Mouse (Mus musculus) adipocyte (in vitro differentiated cells): ENCODE data around the gene Prkd2.

Experiments used
- DNase-seq: peaks from one replicate; pipeline ENCODE4 v3.0.0-alpha.2; 2016; ENCODE audit warnings: low spot score

The Prkd2 gene

DNA sequence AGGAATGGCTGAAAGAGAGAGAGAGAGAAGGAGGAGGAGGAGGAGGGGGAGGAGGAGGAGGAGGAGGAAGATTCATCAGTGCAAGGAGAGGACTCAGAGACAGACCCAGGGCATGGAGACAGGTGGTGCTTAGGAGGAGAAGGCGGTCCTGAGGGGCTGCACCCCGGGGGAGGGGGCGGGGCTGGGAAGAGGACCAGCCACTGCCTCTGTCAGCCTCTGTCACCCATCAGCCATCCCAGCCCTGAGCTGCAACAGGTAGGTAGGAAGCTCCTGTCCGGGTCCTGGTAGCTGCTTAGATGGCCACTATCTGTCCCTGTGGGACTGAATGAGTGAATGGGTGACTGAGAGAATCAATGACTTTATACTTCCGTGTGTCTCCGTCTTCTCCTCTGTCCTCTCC, 50.9 kb downstream of the Prkd2 start:
- DNase-seq = no peak

DNA sequence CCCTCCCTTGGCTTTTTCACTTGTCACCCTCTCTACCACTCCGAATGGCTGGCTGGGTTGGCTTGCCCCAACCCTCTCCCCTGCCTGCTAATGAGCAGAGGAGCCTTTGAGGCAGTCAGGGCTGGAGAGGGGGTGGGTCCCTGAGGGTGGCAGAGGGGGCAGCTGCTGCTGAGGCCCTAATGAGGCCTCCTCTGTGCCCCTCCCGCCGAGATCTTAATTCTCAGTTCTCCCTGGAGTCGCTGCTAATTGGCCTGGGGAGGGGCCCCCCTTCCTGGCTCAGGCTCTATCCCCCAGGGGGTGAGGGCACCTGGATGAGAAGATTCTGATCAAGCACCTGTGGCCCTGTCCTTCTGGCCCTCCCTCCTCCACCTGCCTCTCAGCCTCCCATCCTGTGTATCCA, 51.6 kb downstream of the Prkd2 start:
- no peak for DNase-seq

DNA sequence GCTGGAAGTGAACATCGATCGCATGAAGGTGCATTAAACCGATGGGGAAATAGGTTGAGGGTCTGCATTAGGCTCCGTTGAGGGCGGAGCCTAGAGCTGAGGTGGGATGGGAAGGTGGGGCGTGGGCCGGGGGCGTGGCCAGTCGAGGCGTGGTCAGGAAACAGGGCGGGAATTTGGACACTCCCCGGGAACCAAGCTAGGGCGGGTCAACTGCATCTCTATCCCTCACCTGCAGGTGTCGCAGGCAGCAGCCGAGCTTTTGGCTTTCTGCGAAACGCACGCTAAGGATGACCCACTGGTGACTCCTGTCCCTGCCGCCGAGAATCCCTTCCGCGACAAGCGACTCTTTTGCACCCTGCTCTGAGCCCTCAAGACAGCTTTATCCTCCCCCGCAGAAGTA, 52.3 kb downstream of the Prkd2 start:
- no peak for DNase-seq

DNA sequence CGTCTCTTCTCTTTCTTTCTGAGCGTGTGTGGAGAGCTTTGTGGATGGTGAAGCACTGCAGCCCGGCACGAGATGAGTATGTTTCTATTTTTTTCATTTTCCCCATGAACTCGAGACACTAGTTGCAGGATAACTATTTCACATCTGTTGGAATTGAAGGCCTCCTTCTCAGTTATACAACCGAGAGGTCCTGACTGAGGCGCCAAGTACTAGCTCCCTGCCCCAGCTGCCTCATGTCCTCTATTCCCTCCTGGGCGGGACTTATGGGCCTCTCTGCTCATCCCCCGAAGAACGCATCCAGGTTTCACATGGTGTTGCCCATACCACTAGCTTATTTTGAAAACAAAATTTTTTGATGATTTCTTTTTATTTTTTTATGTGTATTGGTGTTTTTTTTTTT, 52.8 kb downstream of the Prkd2 start:
- DNase-seq = no peak

DNA sequence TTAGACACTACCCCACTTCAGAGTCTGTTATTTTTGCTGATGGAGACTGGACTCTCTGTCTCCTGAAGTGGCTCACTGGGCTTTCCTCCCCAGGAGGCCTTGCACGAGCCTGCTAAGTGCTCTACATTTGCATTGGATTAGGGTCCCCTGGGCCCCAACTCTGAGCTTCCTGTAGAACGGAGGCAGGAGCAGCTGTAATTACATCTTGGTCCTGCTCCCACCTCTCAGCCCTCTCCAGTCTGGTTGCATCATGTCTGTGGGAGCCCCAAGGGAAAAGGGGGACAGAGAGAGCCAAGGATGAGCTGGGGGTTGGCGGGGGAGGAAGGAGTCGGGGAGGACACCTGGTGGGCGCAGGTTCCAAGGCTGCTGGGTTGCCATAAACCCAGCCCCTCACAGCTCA, 57.8 kb downstream of the Prkd2 start:
- DNase-seq = no peak

DNA sequence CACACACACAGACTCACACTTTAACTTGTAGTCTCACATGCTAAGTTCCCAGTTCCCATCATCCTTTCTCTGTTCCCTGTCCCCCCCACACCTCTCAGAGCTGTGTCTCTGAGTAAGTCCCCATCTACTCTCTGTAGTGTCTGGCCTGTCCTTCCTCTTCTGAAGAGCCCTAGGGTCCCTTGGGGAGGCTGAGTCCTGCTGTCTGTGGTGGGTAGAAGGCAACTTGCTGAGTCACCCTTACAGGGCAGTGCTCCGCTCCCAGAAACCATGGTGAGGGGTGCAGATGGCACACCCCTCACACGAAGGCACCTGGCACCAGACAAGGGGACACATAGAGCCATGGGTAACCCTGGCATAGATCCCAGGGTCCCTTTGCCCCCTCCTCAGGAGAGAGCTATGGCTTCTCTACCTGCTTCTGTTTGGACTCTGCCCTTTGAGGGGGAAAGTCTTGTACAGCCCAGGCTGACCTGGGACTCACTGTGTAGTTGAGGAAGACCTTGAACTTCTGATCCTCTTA, 60.8 kb downstream of the Prkd2 start:
- DNase-seq = no peak

DNA sequence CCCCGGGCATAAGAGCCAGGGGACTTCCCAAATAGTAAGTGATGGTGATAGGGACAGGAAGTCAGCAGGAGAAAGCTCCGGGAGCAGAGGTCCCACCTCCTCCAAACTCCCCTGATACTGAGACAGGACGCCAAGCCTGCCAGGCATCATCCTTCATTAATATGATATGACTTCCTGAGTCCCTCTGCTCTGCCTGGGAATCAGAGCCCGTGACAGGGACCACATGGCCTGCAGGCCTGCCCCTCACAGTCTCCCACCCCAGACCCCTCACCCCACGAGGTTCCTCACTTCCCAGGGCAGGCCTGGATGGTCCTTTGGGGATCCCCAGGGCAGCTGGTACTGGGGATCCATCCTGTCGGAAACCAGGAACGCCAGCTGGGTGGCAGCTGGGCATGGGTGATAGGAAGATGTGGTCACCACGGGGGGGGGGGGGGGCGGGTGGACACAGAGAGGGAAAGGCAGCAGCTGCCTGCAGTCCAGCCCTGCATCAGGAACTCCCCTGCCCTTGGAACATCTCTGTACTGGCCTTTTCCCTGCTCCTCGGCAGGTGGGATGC, 61.5 kb downstream of the Prkd2 start:
- no peak for DNase-seq

DNA sequence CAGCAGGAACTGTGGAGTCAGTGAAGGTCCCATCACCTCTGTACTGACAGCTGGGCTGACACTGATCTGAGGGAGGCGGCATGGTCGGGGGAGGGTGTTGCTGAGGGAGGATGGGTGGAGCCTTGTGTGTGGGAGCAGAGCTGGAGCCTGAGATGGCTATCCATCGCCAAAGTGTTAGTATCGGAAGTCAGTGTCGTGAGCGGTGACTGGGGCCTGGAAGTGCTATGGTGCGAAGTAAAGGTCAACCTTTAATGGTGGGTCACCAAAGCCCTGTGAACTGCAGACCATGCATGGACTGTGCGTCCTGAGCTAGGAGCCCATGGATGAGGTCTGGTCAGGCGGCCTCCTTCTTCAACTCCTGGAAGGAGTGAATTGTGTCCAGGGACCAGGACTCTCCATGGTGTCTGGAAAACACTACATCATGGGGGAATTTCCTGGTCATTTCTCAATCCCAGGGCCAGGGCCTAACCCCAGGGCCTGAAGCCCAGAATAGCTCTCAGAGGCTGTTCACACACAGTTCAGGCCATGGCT, 62.9 kb downstream of the Prkd2 start:
- peak; percentile 61 for DNase-seq

DNA sequence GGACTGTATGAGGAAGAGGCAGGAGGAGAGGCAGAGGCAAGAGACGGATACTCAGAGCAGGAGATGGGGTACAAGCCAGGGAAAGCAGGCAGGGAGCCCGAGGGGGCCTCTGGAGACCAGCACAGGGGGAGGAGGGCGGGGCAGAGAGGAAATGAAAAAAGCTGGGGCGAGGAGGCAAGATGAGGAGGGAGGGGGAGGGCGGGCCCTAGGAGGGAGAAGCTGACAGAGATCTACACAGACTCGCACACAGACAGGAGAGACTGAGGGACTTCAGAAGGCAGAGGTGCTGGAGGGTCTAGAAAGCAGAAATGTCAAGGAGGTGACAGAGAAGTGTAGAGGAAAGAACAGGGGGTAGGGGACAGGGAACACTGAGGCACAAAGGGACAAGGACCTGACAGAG, 63.6 kb downstream of the Prkd2 start, which contains the start of gene Ptgir:
TSS of gene Ptgir (plus strand) at position 210 of the 400 bp plus-strand sequence.
- DNase-seq = no peak

DNA sequence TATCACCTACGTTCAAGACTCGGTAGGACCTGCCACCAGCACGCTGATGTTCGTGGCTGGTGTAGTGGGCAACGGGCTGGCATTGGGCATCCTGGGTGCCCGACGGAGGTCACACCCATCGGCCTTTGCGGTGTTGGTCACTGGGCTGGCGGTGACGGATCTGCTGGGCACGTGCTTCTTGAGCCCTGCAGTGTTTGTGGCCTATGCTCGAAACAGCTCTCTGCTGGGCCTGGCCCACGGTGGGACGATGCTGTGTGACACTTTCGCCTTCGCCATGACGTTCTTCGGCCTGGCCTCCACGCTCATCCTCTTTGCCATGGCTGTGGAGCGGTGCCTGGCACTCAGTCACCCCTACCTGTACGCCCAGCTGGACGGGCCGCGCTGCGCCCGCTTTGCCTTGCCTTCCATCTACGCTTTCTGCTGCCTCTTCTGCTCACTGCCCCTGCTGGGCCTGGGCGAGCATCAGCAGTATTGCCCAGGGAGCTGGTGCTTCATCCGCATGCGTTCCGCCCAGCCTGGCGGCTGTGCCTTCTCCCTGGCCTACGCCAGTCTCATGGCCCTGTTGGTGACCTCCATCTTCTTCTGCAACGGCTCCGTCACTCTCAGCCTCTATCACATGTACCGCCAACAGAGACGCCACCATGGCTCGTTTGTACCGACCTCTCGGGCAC, 64.3 kb downstream of the Prkd2 start:
- DNase-seq = no peak

DNA sequence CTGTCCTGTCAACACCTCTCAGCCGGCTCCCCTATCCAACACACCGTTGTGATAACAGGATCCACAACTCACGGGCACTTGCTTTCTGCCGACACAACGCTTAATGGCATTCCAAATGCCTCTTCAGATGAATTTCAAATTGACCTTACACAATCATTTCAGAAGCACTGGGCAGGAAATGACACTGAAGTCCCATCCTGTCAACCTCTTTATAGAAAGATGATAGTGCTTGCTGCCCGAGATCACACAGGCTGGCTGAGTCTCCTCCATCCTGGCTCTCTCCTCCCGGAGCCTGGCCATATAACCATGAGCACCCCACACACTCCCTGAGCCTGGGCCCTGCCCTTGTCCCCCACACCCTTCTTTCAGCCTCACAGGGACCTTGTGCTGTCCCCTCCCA, 65.1 kb downstream of the Prkd2 start:
- no peak for DNase-seq

DNA sequence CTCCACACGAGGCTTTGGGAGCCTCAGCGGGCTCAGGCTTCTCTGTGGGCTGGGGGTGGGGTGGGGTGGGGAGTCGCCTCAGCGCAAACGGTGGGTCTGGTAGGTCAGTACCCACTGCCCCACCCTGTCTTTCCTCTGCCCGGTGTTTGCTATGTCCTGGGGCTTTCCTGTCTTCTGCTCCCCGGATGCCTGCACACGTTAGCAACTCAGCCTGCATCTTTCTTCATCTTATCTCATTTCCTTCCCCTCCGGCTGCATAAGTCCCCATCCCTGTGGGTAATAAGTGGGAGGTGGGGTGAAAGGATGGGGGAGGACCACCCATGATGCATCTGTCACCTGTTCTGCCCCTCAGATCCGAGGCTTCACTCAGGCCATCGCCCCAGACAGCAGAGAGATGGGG, 65.7 kb downstream of the Prkd2 start:
- DNase-seq = no peak

DNA sequence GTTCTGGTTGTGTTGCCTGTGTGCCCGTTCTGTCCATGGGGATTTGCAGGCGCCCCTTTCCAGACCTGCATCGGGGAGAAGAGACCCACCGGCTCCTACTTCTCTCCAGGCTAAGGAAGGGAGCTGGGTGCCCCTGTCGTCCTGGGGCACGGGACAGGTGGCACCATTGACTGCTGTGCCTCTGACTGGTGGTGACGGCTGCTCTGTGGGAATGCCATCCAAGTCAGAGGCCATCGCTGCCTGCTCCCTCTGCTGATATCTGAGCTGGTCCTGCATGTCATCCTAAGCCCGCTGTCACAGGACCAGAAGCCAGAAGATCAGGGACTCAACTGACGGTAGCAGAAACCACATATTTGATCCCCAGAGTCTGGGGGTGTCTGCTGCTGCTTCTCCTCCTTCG, 66.2 kb downstream of the Prkd2 start:
- DNase-seq = no peak

DNA sequence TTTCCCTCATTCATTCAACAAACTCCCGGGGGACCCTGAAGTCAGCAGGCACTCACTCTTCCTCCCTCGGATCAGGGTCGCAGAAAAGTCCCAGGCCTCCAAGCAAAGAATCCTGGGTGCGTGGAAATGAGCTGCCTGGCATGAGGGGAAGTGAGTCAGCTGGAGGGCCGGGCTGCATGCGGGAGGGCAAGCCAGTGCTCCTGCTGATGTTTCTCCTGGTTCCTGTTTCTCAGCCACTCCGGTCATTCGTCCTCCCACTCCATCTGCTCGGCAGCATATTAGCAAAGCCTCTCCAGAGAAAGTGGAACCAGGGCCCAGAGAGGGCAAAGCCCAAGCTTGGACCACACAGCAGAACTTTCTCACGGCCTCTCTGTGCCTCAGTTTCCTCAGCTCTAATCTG, 67.2 kb downstream of the Prkd2 start:
- DNase-seq = no peak

DNA sequence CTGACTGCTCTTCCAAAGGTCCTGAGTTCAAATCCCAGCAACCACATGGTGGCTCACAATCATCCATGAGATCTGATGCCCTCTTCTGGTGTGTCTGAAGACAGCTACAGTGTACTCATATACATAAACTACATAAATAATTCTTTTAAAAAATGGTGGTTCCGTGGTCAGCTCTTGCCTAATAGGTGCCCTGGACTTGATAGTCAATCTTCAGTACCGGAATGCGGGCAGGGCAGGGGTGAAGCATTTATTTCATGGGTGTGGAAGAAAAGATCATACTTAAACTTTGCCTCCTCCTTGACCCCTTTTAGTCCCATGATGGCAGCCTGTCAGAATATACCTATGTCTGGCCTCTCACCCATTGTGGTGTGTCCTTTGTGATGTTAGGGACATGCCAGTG, 69.2 kb downstream of the Prkd2 start:
- DNase-seq = no peak

DNA sequence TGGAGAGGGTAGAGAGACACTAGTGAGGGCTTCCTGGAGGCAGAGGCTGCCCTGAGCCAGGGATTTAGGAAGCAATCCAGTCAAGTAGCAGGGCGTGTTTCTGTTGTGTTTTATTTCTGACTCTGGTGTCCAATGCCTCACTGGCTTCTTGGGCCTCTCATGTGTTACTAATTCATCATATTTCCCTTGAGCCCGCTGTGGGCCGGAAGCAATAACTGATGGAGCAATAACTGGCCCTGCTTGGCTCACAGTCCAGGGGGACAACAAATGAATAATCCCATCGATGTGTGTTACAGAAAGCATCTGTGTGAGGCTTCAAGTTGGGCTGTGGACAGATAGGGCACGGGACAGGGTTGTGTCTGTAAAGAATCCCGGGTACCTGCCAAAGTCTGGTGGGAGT, 69.7 kb downstream of the Prkd2 start:
- DNase-seq = peak; percentile 63

DNA sequence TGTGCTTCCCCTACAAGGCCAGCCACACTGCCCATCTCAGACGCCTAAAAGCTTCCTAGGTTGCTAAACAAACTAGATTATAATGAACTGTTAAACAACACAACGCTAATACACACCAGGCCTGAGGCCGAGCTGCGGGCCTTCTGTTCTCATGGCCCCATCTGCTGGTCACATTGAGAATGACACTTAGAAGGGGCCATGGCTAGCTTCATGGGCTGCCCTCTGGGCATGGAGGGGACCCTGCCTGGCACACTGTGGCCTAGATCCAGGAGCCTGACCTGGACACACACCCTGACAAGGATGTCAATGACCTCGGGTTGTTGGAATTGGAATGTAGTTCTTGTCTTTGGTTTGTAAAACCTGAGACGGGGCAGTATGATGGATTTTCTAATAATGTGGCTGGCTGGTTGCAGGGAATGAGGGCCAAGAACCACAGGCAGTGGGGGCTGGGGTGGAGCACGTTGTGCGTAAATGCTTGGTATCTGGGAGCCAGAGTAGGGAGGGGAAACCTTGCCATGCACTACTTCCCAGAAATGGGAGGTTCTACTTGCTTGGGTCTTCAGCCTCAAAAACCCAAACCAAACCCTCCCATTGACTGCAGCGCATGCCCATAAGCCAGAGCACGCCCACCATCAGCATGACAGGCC, 71.2 kb downstream of the Prkd2 start:
- peak; percentile 73 for DNase-seq

DNA sequence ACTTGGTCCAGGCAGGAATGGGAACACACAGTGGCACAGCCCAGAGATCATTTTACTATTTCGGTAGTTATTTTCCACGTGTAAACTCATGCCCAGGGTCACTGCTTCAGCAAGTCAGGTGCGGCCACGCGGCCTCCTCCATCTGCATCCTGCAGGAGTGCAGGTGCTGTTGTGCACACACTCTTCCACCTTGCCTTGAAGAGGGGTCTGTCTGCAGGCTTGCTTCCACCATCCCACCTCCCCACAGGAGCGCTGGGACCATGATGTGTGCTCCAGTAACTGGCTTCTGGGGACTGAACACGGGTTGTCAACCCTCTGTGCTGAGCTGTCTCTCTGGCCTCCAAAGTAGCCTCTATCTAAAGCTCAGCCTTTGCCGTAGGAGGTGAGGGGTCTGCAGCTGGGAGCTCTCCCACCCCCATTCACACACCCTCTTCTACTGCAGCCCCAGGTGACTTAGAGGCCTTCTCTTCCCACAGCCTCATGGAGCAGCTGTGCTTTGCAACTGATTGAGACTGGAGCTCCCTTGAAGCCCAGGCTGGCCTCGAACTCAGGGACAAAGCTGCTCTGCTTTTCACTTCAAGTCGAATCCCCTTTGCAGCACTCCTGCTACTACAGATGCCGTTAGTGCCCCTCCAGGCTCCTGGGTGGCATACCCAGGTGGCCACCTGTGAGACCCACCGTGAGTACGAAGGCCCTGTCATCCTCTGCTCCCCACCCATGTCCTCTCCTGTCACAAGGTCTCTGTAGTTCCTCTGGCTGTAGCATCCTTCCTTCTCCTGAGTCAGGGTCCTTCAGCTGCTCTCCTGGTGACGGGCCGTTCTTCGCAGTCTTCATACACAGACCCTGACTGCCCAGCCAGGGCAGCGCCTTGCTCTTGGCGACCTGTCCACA, 72.0 kb downstream of the Prkd2 start:
- no peak for DNase-seq

DNA sequence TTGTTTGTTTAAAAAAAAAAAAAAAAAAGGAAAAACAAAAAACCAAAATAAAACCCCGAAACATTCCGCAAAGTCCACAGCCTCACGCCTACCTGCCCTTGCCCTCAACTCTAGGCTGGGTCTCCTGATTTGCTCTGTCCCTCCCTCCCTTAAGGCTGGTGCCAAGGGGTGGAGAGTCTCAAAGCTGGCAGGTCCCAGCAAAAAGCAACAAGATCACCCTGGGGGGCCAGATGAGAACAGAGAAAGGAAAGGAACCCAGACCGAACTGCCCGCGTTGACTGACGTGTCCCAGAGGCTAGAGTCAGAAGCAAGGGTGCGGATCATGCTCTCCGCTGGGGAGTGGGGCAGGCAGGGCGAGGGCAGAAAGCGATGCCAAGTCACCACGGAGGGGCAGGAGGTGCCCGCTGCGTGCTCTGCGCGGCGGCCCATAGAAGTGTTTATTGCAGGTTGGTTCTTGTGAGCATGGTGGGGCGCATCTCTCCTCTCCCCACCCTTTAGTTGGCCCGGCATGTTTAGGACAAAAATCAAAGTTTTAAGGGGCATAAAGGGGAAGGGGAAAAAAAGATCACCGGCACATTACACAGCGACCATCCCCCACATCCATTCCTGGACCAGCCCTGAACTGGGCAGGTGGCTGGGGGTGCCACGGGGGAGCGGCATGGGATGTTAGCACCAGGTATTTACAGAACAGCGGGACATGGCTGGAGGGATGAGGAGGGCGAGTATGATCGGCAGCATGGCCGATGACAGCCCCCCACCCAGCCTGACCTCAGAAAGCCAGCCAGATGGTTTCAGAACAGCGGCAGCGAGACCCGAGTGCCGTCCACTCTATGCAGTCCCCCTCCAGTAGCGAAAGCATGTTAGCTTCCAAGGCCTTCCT, 73.0 kb downstream of the Prkd2 start:
- DNase-seq = no peak

DNA sequence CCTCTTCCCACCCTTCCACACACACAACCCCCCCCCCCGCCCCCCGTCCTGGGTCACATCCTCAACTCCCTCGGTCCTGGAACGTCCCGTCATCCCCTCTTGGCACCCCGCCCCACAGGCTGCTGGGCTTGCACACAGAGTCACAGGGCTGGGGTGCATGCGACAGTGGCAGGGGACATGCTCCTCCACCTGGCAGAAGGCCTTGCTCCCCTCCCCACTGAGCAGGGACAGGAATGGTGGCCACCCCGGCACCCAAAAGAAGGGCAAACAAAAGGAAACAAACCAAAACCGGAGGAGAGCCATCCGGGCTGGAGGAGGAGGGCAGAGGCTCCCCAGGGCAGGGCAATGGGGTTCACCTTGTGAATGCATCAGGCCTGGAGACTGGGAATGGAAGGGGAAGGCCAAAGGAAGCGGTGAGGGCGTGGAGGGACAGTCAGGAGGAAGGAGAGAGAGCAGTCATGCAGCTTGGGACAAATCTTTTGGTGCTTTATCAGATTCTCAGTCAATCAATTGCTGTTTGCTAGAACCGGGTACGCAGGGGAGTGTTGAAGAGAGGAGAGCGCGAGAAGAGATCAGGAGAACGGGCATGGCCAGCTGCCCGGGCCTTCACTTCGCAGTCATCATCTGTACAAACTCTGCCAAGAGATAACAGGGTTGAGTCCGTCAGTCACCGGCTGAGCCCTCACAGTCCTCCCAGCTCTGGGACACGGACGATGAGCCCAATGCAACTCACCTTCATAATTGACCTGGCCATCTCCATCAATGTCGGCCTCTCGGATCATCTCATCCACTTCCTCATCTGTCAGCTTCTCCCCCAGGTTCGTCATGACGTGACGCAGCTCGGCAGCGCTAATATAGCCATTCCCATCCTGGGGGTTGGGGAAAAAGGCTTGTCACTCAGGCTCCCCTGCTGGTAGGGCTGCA, 73.9 kb downstream of the Prkd2 start:
- DNase-seq = no peak
